Mouse (Mus musculus) ovary, adult 10 weeks (tissue): Measurements from ENCODE around the gene Vmn1r207-ps. TPM values are rescaled to one million over a fixed set of nuclear protein-coding genes. Genes with fewer than 3 reads are reported as not detected.

Experiments
- polyA plus RNA-seq: library from polyadenylated mRNA; stranded (reverse); fragments of 350-450 nt; fragmentation: Illumina TruSeq; extraction: RNeasy Lipid Tissue Mini Kit (QIAGEN cat#74804); gene quantifications from one replicate; pipeline ENCODE4 v1.2.3, GENCODE M21; 2014

Gene Vmn1r207-ps
- not detected for polyA plus RNA-seq

DNA sequence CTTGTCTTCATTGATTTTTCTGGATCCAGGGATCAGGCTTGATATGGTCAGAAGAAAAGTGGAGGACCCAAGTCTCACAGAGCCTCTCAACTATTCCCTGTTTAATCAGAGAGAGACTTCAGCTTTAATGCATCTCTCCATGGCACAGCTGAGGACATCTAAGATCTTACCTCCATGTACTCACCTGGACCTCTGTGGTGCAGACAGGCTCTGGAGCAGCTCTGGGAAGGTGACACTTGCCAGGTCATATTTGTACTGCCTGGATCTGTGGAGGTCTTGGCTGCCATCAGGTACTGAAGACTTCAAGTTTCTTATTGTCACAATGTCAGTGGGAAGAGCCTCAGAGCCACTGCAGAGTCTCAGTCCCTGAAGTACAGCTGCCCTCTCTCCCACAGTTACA, at the start of gene Vmn1r207-ps:
Gene Vmn1r207-ps (minus strand): TSS at position 101 of the 400 bp plus-strand sequence.

DNA sequence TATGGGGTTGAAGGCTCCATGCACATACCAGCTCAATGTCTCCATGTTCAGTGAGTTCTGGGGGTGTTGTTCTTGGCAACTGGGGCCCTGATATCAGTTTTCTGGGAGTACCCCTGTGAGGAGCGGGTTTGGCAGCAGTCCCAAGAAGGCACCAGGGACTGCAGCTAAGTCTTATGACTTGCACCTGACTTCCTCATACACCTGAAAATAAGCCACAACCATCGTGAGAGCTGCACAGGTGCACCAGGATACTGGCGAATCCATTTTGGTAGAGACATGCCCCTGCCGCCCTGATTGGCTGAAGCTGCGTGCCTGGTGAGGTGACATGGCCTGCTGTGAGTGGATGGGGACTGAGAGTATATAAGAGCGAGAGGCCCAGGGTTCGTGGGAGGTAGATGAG, 47.9 kb upstream of the Vmn1r207-ps start, which contains the start of gene Vmn1r208:
Gene Vmn1r208 (minus strand): TSS at position 101 of the 400 bp plus-strand sequence.

Other genes with a start within 250 kb of the Vmn1r207-ps start
- gene Vmn1r202, start 224.2 kb downstream of the Vmn1r207-ps start, polyA plus RNA-seq, result not detected
- gene Vmn1r203, start 211.5 kb downstream of the Vmn1r207-ps start, polyA plus RNA-seq, result not detected
- not detected for gene Vmn1r204, start 176.4 kb downstream of the Vmn1r207-ps start, polyA plus RNA-seq
- not detected for gene Vmn1r205, start 136.6 kb downstream of the Vmn1r207-ps start, polyA plus RNA-seq
- gene Vmn1r206, start 105.4 kb downstream of the Vmn1r207-ps start, polyA plus RNA-seq, result not detected
- not detected for gene Vmn1r208, start 47.8 kb upstream of the Vmn1r207-ps start, polyA plus RNA-seq
- not detected for gene Vmn1r209, start 80.1 kb upstream of the Vmn1r207-ps start, polyA plus RNA-seq
- gene Vmn1r210, start 101.7 kb upstream of the Vmn1r207-ps start, polyA plus RNA-seq, result not detected
- not detected for gene Vmn1r211, start 127.9 kb upstream of the Vmn1r207-ps start, polyA plus RNA-seq
- not detected for gene Vmn1r212, start 154.6 kb upstream of the Vmn1r207-ps start, polyA plus RNA-seq